Mouse (Mus musculus) left cerebral cortex, adult 9 months (tissue): ENCODE data around the gene Pcyt1b.
A peak's percentile ranks its signal among the peaks of the same experiment; 100 is the strongest.

Source experiments
- DNase-seq, 2 experiments: peaks; one replicate each; pipeline ENCODE4 v3.0.0; 2022; ENCODE audit warnings: low spot score in 2 of 2

The Pcyt1b gene

DNA sequence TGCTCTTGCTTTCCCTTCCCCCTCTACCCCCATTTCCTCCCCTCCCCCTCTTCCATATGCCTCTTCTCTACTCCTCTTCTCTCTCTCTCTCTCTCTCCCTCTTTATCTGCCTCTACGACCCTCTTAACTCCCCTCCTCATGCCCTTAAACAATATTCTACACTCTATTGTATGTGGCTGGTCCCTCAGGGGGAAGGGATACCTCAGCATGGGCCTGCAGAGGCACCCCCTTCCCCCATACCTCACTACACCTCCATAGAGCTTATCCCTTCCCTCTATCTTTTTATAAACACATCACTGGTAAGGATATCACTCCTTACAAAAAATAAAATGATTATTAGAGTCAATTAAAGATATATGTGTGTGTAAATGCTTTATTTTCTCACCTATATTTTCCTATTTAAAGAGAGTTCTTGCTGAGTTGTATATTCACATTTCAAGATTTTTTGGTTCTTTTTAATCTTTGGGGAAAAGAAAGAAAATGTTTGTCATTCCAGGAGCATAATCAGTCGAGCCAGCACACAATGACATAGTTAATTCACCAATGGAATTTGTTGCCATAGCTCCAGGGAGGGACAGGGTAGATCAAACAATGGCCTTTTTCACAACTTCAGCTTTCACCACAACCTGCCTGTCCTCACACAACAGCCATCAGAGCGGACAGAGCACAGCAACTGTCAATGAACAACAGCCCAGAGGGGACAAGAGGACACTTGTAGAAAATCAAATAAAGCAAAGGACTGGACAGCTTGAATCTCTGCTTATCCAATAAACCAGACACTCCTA, at the start of gene Pcyt1b:
Pcyt1b (plus strand) TSS at position 646 of the 785 bp plus-strand sequence.
- DNase-seq, result no peak

DNA sequence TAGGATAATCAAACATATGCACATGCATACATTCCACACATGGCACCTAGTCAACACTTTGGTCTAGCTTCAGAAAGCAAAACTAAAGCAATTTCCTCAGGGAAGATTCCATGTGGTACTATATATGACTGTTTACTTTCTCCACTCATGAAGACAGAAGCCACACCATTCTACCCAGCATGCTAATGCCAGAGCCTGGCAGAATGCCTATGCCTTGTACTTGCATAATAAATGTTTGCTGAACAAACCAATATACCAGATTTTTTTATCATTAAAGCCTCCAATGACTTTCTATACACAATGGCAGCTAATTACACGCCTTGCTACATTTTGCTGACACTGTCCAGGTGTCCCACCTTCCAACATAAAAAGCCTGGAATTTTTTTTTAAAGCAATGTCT, 24.4 kb upstream of the Pcyt1b start:
- DNase-seq, result no peak

DNA sequence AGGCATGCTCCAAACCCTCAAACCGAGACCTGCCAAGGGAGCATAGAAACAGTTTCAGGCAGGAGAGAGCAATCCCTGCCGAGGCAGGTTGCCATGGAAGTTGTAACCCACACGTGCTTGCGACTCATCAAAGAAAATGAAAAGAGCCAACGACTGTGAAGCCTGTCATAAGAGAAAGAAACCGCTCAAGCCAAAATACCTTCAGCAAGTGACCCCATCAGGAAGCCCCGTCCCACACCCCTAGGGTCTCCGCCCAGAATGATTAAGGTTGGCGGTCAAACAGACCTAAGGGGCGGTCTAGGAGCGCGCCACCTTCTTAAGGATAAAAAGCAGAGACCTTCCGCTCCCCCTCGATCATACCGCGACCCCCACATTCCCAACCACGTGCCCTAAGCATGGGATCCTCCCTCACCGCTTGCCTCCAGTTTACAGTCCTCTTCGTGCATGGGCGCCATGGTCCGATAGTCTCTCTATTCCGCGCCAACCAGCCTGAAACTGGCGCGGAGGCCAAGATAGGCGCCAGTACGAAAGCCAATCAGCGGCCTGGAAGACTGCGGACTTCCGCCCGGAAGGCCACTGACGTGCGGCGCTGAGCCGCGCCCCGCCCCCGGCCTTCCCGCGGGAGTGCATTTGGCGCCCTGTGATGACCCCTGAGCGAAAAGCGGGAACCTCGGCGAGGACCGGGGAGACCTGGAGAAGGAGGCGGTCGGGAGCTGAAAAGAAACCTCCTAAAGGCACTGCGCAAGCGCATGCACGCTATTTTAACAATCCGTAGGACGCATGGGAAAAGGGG, 22.8 kb upstream of the Pcyt1b start, which contains the start of gene Pola1:
Pola1 (minus strand) TSS at position 499 of the 793 bp plus-strand sequence.
- peak; percentile 75 to 77 for DNase-seq

DNA sequence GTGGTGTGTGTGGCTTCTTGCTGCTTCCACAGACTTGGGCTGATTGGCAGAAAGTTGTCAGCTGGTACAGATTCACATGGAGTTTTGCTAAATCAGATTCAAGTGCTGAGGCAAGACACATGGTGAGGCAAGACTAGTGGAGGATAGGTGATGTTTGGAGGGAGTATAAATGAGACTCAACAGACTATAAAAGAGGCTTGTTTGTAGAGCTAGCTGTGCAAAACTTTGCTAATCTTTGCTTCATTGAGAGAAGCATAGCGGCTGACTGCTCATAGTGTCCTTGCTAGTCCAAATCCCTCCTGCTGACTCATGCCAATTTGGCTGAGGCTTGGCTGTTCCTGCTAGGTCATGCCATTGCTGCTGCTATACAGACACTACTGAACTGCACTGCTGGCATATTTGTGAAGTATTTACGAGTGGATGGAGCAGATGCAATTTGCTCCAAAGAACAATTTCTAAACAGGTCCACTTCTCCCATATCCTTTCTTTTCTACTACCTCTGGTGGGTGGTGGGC, 19.7 kb upstream of the Pcyt1b start:
- DNase-seq, result no peak

DNA sequence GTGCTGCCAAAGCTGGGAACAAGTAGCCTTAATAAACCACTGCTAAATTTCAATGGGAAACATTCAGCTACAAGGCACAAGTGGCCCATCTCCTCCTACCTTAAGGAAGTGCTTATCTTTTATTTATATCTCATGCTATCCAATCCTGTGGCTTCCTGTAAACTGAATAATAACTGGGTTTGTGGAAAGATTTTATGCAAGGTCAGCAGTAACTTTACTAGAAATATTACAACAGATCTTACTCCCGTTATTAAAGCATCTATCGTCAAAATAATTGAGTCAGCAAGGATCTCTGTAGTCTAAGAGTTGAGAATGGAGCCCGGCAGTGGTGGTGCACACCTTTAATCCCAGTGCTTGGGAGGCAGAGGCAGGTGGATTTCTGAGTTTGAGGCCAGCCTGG, 11.1 kb upstream of the Pcyt1b start:
- no peak for DNase-seq

DNA sequence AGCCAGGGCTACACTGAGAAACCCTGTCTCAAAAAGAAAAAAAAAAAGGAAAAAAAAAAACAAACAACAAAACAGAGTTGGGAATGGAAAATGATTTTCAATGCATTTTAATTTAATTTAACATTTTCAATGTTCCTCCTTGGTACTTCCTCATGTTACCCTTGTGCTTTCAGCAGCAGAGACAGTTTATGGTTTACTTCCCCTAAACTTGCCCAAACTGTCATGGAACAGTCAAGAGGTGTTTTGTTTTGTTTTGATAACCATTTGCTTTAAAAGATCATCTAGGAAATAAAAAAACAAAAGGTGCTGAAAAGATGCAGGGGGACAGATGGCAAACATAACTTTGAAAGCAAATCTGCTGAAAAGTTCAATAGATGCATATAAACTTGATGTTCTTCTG, 10.6 kb upstream of the Pcyt1b start:
- DNase-seq, result no peak

DNA sequence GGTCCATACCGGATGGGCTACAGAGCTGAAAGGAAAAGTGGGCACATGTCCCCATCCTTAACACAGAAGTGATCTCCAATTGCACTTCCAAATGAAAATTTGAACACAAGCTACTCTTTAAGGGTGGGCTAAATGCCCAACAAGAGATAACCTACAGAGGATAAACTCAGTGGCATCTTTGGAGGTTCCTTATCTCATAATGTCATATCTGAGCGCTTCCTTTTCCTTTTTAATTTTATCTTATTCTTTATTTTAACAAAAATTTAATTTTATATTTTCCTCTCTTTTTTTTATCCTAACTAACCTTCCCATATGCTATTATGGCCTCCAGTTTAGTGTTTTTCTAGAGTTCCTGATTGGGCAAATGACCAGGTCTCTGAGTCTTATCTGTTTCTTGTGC, 3.9 kb upstream of the Pcyt1b start:
- no peak for DNase-seq

DNA sequence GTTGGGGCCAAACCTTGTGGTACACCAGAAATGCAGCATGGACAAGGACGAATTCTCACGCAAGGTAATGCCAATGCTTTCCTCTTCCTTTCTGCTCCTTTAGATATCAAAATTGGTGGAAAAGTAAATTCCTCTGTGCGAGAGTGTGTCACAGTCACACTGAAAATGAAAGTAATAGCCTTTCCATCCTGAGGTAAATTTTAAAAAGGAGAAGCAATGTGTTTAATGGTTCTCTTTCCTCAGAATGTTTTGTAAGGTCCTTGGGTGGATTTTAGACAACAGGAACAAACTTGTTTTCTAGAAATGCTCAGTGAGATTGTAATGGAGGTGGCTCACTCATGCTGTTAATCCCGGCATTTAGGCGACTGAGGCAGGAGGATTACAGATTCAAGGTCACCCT, 490 bp downstream of the Pcyt1b start:
- no peak for DNase-seq

DNA sequence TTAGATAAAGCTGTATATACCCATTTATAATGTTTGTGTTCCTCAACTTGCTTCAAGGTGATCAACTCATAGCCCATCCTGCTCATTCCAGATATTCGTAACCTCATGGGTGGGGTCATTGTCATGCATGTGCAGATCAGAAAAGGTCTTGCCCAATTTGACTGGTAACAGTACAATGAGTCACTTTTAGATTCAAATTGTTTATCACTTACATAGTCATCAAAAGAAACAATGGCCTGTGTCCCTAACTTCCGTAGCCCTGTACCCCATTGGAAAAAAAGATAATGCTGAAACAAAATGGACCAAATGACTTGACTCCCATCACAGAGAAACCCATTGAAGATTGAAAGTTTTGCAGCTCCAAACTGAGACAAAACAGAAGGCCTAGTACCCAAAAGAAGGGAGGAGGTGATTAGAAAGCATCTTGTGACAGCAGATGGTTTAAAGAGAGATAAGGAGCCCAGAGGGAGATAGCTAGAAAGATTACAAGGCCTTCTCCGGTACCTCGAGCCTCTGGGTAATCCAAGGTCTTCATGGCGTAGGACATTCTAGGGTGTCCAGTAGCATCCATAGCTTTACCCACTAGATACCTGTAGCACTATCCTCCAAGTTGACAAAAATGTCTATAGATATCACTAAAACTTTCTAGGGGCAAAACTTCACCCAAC, 9.4 kb downstream of the Pcyt1b start:
- DNase-seq, result no peak

DNA sequence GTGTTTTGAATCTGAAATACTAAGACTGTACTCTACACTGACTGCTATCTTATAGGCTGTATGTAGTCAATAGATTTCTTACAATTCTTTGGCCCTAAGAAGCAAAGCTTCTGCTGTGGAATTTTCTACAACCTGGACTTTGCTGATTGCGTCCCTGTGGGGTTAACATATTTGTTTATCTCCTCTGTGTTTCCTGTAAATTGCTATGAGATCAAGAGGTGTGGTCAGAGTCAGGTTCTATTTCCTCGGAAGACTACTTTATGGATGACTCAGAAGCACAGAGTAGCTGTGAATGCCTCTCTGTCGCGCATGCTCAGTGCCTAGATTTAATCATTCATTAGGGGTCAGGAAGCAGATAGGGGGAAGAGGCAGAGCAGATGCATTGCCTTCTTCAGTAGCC, 10.1 kb downstream of the Pcyt1b start:
- DNase-seq, result no peak

DNA sequence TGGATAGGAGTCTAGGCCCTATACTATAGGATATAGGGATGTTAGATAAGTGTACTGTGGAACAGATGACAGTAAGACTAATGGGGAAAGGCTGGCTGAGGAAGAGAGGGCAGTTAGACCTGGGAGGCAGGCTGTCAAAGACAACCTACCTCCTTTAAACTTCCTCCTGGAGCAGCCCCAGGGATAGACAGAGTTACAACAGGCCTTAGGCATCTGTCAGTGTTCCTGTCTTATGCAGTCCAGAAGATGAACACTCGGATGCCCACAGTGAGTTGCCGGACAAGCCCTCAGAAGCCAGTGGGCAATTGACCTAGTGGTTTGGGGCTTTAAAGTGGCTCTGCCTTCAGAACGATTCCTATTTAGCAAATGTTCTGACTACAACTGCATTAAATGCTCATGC, 19.8 kb downstream of the Pcyt1b start:
- DNase-seq, result no peak

DNA sequence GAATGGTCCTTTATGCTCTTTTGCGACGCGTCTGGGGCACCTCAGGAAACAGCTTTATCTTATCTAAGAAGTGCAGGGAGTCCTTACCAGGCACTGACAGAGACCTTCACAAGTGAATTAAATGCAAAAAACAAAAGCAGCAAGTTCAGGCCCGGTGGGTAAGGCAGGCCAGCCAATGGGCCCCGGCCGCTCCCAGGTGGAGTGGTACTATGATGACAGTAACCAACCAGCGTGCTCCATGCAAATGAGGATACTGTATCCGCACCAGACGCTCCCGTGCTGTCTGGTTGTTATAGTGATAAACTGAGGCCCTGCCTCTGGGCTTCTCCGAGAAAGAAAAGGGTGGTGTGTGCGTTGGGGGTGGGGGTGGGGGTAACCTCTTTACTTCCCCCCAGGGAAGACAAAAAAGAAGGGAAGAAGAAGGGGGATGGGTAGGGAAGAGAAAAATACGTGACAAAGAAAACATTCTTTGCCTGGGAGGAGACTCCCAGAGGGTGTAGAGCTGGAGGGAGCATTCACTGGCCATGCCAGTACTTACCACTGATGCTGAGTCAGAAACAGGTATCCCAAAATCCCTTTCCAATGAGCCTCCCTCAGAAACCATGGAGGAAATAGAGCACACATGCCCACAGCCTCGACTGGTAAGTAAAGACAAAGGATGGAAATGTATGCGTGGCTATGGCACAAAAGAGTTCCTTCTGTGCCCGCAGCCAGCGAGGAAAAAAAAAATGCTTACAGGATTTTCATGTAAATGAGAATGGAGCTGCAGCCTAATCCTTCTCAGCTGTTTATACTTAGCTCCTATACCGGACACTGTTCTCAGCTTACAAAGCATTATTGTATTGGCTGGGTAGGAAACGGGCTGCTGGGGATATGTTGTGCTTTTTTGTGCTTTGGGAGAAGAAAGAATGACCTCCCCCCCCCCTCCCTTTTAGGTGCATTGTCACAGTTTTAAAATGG, 20.5 kb downstream of the Pcyt1b start:
- peak; percentile 52 to 56 for DNase-seq

DNA sequence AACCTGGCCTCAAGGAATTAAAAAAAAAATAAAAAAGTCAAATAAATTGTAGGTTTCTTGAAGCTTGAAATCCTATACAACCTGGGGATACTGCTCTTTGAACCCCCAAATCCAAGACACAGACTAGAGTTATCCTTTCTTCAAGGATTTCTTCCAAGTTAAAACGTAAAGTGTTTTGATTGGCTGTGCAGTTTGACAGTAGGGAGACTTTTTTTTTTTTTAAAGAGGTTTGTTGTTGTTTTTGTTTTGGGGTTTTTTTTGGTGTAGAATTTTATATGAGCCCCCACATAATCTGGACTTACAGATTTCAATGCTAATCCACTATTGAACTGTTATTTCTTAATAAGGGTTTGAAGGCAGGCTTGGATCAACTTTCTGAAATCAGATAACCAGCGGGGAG, 21.6 kb downstream of the Pcyt1b start:
- no peak for DNase-seq

DNA sequence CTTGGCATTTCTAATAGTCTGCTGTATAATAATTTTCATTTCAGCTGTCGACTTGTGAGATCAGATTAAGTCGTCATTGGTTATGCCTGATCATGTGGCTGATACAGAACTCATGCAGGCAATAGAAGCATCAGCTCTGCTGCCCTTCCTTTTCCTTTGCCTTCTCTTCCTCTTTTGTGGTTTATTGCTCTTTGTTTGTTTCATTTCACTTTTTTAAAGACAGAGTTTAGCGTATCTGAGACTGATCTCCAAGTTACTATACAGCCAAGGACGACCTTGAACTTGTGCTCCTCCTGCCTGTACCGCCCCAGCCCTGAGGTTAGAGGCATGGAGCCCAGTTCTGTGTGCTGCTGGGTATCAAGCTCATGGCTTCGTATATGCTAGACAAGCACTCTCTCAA, 34.6 kb downstream of the Pcyt1b start:
- no peak for DNase-seq

DNA sequence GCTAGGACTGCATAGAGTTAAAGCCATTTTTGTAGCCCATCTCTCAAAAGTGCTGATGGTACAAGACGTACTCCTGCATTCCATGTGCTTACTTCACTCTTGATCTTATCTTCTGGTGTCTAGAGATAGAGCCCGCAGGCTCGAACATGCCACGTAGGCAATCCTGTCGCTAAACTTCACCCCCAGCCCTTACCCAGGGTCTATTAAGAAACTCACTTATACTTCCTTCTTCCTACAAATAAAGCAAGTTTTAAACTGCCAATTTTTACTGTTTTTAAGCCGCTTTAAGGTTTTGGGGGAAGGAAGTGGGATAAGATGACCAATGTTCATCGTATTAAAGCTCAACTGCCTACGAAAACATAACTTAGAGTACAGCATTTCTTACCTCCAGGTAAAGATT, 36.0 kb downstream of the Pcyt1b start:
- no peak for DNase-seq

DNA sequence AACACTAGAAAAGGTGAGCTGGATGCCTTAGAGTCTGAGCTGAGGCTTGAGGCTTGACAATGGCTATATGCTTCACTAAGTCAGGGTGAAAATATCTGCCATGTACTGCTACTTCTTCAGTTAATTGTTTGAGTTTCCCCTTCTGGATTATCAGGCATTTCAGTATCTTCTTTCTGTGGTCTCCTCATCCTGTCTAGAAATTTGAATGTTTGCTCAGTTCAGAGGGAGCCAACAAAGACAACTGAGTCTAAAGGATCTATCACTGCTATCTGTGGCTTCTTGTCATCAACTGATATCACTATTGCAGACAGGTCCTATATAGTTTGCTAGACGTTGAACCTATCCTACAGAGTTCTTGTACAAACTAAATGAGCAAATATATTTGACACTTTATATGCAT, 42.9 kb downstream of the Pcyt1b start:
- DNase-seq, result no peak

DNA sequence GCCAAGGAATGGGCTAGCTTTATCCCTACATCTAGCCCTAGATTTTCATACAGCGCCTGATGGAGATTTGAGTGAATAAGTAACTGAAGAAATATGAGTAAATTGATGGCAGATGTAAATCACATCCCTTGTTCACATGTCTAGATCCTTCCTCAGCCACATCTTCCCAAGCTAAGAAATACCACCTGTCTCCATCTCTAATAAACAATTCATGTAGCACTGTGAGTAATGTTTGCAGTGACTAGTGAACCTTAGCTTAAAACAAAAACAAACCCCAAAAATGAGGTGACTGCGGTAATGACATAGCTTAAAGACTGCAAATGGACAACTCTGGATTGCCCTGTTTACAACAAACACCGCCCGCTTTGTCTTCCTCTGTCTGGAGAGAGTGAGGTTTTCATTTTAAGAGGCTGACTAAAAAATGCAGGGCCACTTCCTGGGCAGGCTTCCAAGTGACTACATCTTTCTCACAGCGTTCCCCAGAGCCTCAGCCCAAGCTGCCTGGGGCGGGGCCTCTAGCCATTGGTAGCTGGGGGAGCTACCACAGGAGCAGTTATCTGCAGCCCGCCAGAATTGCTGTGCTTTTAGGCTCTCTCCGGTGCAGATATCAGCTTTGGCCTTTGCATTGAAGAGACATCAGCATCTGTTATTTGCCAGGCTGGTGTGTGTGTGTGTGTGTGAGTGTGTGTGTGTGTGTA, 46.0 kb downstream of the Pcyt1b start:
- DNase-seq, result peak in 1 of 2 experiments; percentile 59

DNA sequence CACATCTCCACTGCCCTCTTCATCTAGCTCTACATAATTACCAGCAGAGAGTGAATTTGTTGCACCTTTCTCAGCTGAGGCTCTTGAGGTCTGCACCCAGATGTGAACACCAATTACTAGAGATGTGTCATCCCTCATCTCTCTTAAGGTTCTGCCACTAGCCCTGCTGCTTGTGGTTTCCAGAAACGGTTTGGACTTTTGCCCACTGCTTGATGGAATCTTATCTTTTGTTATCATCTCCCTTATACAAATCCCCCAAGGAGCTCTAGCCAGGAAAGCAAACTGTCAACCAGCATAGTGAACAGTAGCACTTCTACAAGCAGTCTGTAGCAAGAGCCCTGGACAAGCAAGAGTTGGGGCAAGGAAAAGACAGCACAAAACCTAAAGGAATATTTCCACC, 57.9 kb downstream of the Pcyt1b start:
- no peak for DNase-seq

DNA sequence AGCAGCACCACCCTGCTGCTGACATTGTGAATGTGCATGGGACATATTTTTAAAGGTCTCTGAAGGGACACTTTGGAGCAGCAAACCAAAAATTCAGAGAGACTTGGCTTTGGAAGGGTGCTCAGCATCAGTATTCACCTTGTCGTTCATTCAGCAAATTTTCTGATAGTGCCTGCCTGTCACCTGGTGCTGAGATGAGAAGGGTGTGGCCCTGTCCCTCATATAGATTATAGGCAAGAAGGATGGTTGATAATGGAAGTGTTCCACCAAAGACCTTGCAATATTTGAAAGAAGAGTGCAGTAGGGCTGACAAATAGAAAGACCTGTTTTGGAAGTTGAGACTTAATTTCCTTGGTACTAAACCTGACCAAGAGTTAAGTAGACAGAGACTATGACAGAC, 74.9 kb downstream of the Pcyt1b start:
- DNase-seq, result no peak

DNA sequence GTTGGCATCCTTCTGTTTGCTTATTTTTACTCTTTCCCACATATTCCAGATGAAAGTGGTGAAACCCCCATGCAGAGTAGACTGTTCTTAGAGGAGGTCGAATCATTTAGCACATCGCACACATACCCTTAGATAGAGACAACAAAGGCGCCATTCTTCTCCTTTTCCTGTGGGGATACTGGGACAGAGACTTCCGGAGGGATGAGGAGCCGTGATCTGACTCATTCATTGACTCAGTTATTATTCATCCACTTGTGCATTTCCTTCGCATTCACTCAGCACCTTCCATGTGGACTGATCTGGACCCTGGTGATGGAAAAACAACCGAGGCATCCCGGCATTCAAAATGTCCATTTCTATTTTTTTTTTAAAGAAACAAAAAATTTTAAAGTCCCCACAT, 76.2 kb downstream of the Pcyt1b start:
- DNase-seq, result no peak

DNA sequence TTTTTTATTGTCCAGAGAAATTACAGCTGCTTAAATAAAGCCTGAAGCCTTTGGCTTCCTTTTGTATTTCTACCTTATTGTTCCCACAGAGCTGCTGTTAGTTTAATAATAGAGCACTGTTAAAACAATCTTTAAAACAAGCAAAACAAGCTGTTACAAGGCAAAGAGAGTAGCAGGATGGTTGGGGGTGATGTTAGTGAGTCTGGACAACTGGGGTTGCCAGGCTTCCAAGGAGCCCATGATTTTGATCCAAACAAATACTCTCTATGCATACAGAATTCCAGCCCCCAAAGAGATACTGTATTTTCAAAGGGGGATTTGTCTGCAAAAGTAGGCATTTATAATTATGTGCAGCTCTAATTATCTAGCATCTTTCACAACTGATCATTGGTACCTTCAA, 77.7 kb downstream of the Pcyt1b start:
- DNase-seq, result no peak
